Mouse (Mus musculus) heart, embryonic 16.5 days (tissue): Measurements from ENCODE around the gene Mob2. TPM values are rescaled to one million over a fixed set of nuclear protein-coding genes. Genes with fewer than 3 reads are reported as not detected.

Experiments used
- ATAC-seq: fragments of 200-750 bp; cut with Nextera tagmentation; replicated peaks from 2 replicates; pipeline ENCODE4 v1.8.0; 2017; ENCODE audit warnings: moderate number of reproducible peaks; ENCODE audit not compliant: insufficient read depth, low FRiP score; ENCODE audit errors: extremely low read depth
- H3K27ac ChIP-seq: fragments of 300-500 bp; sonication (generic); 2 replicates; pipeline ENCODE4 v1.5.1; 2014; ENCODE audit warnings: mild to moderate bottlenecking, low read length, control low read depth, moderate library complexity
- H3K27me3 ChIP-seq: fragments of 300-500 bp; sonication (generic); 2 replicates; pipeline ENCODE4 v1.6.1; 2014; ENCODE audit warnings: low read length, mixed read lengths; ENCODE audit not compliant: control insufficient read depth, insufficient read depth
- H3K36me3 ChIP-seq: fragments of 300-500 bp; sonication (generic); 2 replicates; pipeline ENCODE4 v1.6.1; 2014; ENCODE audit not compliant: control insufficient read depth, insufficient read depth
- H3K4me1 ChIP-seq: fragments of 300-500 bp; sonication (generic); 2 replicates; pipeline ENCODE4 v1.6.1; 2014; ENCODE audit warnings: low read length, mixed read lengths; ENCODE audit not compliant: control insufficient read depth, insufficient read depth
- H3K4me2 ChIP-seq: fragments of 300-500 bp; sonication (generic); 2 replicates; pipeline ENCODE4 v1.6.1; 2014; ENCODE audit warnings: low read depth, mild to moderate bottlenecking, control low read depth, low read length
- H3K4me3 ChIP-seq: fragments of 300-500 bp; sonication (generic); 2 replicates; pipeline ENCODE4 v1.5.1; 2014; ENCODE audit warnings: mild to moderate bottlenecking, control low read depth, low read length
- H3K9ac ChIP-seq: fragments of 300-500 bp; sonication (generic); 2 replicates; pipeline ENCODE4 v1.6.1; 2014; ENCODE audit warnings: low read length, control low read depth
- H3K9me3 ChIP-seq: fragments of 300-500 bp; sonication (generic); replicated peaks from 2 replicates; pipeline ENCODE4 v1.6.1; 2016; ENCODE audit warnings: low read length; ENCODE audit not compliant: control insufficient read depth
- WGBS: fragments of 180-500 bp; shearing (Covaris S2); extraction: QIAGEN DNeasy Blood & Tissue Kit; methylation state at CpG from one replicate; pipeline ENCODE4 v1.1.7; 2014; 5-methylcytosine and 5-hydroxymethylcytosine counted together
- polyA plus RNA-seq: library from polyadenylated mRNA; unstranded; fragments of >200 nt; fragmentation: Nextera tagmentation; extraction: Ambion mirVana; gene quantifications from 2 replicates; pipeline ENCODE4 v1.2.1, GENCODE M21; 2015

The Mob2 gene
- polyA plus RNA-seq, 1 experiment from 2014 or later: 56.3 TPM

DNA sequence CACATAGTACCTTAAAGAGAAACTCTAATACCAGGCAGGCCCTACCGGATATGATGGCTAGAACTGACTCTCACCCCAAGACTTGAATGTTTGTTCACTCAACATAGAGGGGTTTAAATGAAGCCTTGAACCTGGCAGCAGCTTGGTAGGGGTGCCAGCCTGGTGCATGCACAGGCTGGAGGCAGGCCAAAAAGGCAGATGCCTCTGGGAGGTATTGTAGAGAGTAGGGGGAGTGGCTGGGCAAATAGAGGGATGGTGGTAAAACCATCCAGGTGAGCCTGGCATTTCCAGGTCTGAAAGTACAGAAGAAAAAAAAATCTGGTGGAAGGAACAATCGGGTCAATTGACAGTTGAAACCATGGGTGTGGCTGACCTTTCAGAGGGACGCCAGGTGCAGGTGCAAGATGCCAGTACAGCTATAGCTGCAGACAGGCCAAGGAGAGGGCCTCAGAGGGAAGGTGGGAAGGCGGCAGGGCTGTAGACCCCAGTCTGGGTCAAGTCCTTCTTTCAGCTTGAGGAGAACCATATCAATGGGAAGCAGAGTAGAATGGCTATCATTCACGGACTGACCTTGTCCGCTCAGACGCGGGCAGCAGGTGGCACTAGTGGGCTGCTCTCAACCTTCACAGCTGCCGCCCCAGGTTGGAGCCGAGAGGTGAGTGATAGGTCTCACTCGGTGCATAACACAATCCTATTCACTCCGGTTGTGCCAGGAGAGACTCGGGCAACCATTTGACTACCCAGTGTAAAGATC, 9.8 kb upstream of the Mob2 start:
- ATAC-seq: peak; percentile 55
- Histone ChIP-seq H3K27ac (no peak overlapping the region), H3K9me3 (no peaks in the 10 kb centered on the region), H3K4me2 (peak overlapping the region; percentile 42), H3K36me3 (no peaks in the 10 kb centered on the region), H3K4me3 (0 out of 2 replicates have a peak overlapping the region, but pooled peaks have one; percentile 4), H3K27me3 (no peaks in the 10 kb centered on the region; the same call in 1 of the 2 replicates), H3K9ac (no peak overlapping the region), H3K4me1 (peaks cover 8% of the 10 kb centered on the region; the same call in 1 of the 2 replicates)
- WGBS: 14% methylated on average over 13 of the region's 13 CpGs

DNA sequence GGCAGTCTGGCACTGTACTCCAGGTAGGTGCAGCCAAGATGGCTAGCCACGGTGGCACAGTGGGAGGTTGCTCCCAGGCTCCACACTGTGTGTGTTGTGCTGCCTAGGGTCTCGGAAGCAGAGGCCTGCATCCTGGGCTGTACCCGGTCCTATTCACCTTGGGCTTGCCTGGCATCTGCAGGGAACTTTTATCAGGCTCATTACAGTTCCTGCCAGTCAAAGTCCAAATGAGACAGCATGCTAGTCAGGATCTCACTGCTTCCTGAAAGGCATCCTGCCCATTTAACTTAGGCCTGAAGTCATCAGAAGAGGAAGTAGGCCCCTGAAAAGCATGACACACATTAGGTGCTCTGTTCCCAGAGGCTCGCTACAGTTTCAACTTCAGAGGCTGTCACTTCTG, 7.6 kb upstream of the Mob2 start:
- no peak overlapping the region for H3K4me2 ChIP-seq
- no peak overlapping the region for H3K4me3 ChIP-seq
- H3K36me3 ChIP-seq: no peaks in the 10 kb centered on the region
- 0 out of 2 replicates have a peak, but pooled peaks cover 2% of the 10 kb centered on the region for H3K4me1 ChIP-seq
- WGBS: 41% methylated on average over 4 of the region's 4 CpGs
- H3K27me3 ChIP-seq: no peaks in the 10 kb centered on the region; the same call in 1 of the 2 replicates
- H3K9ac ChIP-seq: no peak overlapping the region
- ATAC-seq: no peak
- no peak overlapping the region for H3K27ac ChIP-seq
- no peaks in the 10 kb centered on the region for H3K9me3 ChIP-seq

DNA sequence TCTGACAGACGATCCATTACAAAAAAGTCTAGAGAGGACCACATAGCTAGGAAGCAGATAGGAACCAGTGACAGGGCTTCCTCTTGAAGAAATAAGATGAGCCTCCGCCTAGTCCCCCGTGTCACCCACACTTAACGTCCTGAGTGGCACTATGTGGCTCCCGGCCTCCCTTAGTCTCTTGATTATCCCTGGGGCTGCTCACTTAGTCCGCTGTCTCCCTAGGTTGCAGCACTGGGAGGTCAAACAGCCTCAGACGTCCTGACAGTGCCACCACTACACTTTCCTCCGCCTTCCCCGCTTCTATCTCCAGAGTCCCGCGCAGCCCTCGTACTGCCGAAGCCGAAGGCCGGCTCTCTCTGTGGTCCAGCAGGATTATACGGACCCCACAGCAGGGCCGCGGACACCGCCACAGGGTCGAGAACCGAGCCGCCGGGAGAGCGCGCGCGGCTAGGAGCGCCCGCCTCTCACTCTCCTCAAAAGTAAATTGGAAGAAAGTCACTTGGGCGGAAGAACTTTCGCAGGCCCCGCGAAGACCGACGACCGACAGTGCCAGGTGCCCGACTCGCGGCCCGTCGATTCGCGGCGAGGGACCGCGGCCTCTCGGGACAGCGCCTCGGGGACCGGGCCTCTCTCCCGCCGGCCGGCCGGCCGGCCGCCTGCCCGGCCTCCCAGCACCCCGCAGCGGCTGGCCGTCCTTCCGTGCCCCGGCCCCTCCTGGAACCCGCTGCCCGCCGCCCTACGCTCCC, 507 bp downstream of the Mob2 start:
- peak; percentile 28; the same call in 1 of the 2 replicates for ATAC-seq
- peak overlapping the region; percentile 79 for H3K4me3 ChIP-seq
- H3K4me1 ChIP-seq: peaks cover 29% of the 10 kb centered on the region
- 0 out of 2 replicates have a peak, but pooled peaks cover 4% of the 10 kb centered on the region for H3K36me3 ChIP-seq
- H3K27me3 ChIP-seq: no peaks in the 10 kb centered on the region
- peak overlapping the region; percentile 69 for H3K4me2 ChIP-seq
- H3K9ac ChIP-seq: peak overlapping the region; percentile 88
- WGBS: under 1% methylated on average over 59 of the region's 66 CpGs
- peak overlapping the region; percentile 72 for H3K27ac ChIP-seq
- H3K9me3 ChIP-seq: no peaks in the 10 kb centered on the region

DNA sequence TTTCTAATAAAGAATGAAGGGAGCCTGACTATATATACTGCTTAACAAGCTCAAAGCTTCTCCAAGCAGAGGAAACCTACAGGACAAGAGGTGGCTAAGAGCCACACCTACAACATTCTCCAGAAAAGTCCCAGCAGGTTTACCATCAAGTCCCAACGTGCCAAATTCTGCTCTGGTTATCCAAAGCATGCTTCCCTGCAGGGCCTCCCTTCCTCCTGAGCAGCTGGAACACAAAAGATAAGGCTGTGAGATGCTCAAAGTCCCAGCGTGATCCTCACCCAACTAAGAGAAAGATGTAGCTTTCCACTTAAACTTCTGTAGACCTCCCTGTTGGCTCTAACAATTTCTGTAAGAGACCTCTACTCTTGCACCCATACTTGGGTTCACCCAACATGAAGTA, 1.8 kb downstream of the Mob2 start:
- ATAC-seq: no peak
- H3K4me1 ChIP-seq: peaks cover 31% of the 10 kb centered on the region
- no peak overlapping the region for H3K4me2 ChIP-seq
- no peak overlapping the region for H3K4me3 ChIP-seq
- 0 out of 2 replicates have a peak, but pooled peaks cover 4% of the 10 kb centered on the region for H3K36me3 ChIP-seq
- no peak overlapping the region for H3K27ac ChIP-seq
- H3K27me3 ChIP-seq: no peaks in the 10 kb centered on the region
- WGBS: 25% methylated on average over 2 of the region's 2 CpGs
- no peak overlapping the region; the same call in 1 of the 2 replicates for H3K9ac ChIP-seq
- H3K9me3 ChIP-seq: no peaks in the 10 kb centered on the region

DNA sequence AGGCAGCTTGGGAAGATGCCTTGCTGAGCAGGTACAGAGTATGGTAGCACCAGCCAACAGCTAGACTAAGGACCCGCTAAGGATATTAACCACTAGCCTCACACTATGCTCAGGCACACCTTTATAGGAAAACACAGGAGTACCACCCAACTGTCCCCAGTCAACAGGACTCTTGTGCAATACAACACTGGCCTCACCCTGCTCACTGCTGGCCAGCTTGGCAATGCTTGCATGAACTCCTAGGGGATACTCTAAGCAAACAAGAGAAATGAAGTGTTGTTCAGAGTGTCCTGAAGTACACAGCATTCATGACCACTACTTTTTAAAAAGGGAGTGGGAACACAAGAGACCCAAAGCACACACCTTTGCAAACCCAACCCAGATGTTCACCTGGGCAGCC, 3.7 kb downstream of the Mob2 start:
- Histone ChIP-seq H3K9me3 (no peaks in the 10 kb centered on the region), H3K9ac (no peak overlapping the region), H3K27me3 (no peaks in the 10 kb centered on the region), H3K36me3 (0 out of 2 replicates have a peak, but pooled peaks cover 4% of the 10 kb centered on the region), H3K4me2 (no peak overlapping the region), H3K27ac (peak overlapping the region; percentile 9; the same call in 1 of the 2 replicates), H3K4me1 (peaks cover 31% of the 10 kb centered on the region), H3K4me3 (no peak overlapping the region)
- WGBS: 87% methylated on average over 1 of the region's 1 CpGs
- no peak for ATAC-seq

DNA sequence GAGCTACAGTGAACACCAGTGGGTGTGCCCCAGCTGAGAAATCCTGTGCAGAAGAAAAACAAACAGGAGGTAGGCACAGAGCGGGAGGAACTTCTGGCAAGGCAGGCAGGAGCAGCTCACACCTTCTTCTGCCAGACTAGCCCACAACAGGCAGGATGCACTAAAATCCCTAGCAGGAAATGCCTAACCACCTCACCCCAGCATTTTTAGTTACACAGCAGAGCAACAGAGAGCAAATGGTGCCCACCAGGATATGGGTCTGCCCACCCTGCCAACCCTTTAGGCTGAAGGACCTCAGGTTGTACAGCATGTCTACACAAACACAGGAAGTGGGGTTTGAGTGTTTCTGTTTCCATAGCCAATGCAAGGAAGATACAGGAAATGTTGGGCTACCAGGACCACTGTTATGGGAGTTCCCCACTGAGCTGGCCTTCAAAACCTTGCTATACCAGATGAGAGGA, 4.2 kb downstream of the Mob2 start:
- peaks cover 30% of the 10 kb centered on the region for H3K4me1 ChIP-seq
- no peak overlapping the region for H3K9ac ChIP-seq
- no peak for ATAC-seq
- 69% methylated on average over 1 of the region's 1 CpGs for WGBS
- 0 out of 2 replicates have a peak, but pooled peaks cover 4% of the 10 kb centered on the region for H3K36me3 ChIP-seq
- H3K4me2 ChIP-seq: no peak overlapping the region
- H3K4me3 ChIP-seq: no peak overlapping the region
- no peaks in the 10 kb centered on the region for H3K9me3 ChIP-seq
- H3K27me3 ChIP-seq: no peaks in the 10 kb centered on the region
- peak overlapping the region; percentile 44 for H3K27ac ChIP-seq

DNA sequence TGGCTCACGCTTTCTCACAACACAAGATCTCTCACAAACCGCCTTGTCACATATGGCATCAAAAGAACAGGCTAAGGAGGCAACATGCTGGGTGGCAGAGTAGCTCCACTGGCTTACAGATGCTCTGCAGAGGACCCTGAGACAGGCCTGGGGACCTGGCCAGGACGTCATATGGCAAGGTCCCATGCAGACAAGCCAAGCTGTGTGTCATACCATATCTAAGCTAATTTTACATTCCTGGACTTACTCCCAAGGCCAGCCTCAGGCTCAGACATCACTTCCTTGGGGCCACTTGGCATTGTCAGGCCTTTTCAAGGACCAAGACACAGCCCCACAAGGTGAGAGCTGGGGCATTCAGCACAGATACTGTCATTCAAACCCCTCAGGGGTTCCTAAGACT, 5.4 kb downstream of the Mob2 start:
- H3K9me3 ChIP-seq: no peaks in the 10 kb centered on the region
- no peak overlapping the region for H3K9ac ChIP-seq
- H3K4me3 ChIP-seq: no peak overlapping the region
- H3K36me3 ChIP-seq: 0 out of 2 replicates have a peak, but pooled peaks cover 4% of the 10 kb centered on the region
- ATAC-seq: no peak
- 65% methylated on average over 3 of the region's 3 CpGs for WGBS
- peaks cover 27% of the 10 kb centered on the region for H3K4me1 ChIP-seq
- no peaks in the 10 kb centered on the region for H3K27me3 ChIP-seq
- H3K27ac ChIP-seq: no peak overlapping the region
- no peak overlapping the region for H3K4me2 ChIP-seq

DNA sequence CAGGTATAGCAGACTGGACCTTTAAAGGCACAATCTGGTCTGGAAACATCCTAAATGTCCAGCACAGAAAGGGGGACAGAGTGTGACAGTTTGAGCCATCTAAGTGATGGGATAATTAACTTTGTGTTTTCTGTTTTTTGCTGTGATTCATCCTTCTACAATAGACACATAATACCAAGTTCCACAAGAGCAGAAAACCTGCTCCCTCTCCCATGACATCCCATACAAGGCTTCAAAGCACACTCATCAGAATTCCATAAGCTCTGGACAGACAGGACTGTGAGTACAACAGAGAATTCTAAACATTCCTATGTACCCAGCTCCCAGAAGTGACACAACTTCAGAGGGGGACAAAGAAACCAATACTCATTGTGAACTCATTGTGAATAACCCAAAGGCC, 10.3 kb downstream of the Mob2 start:
- Histone ChIP-seq H3K4me3 (no peak overlapping the region), H3K4me1 (peaks cover 4% of the 10 kb centered on the region; the same call in 1 of the 2 replicates), H3K4me2 (no peak overlapping the region), H3K9ac (no peak overlapping the region), H3K27ac (no peak overlapping the region), H3K36me3 (no peaks in the 10 kb centered on the region), H3K27me3 (no peaks in the 10 kb centered on the region), H3K9me3 (no peaks in the 10 kb centered on the region)
- ATAC-seq: no peak

DNA sequence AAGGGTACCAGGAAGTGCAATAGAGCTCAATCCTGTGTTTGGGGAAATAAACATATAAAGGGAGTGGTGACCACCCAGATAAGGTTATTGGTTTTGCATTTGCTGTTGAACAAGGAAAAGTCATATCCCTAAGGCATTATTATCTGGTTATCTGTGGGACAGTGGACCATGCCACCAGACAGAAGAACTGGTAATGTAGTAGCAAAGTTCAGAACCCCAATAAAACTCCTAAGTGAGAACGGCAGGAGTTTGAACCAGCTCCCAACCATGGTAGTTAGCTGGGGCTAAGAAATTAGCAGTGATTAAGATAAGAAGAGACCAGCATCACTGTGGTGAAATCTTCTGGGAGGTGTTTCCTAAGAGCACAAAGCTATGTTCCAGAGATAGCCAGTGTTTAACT, 14.9 kb downstream of the Mob2 start:
- ATAC-seq: no peak
- no peaks in the 10 kb centered on the region for H3K27me3 ChIP-seq
- H3K9ac ChIP-seq: no peak overlapping the region
- H3K4me2 ChIP-seq: no peak overlapping the region
- H3K9me3 ChIP-seq: no peaks in the 10 kb centered on the region
- WGBS: 71% methylated on average over 1 of the region's 1 CpGs
- no peaks in the 10 kb centered on the region for H3K4me1 ChIP-seq
- no peaks in the 10 kb centered on the region for H3K36me3 ChIP-seq
- H3K27ac ChIP-seq: no peak overlapping the region
- H3K4me3 ChIP-seq: no peak overlapping the region
